Mouse (Mus musculus) heart, adult 2 months (tissue): ENCODE measurements at regions not wholly inside any gene's neighbourhood (a gene's known extent, or its start where the extent isn't known, plus 50 kb on each side); places are given as distances from the start of the nearest gene placed in this dataset.
A peak's percentile ranks its signal among the peaks of the same experiment; 100 is the strongest.

Source experiments
- CTCF ChIP-seq: fragments of 200-600 bp; IDR thresholded peaks from 2 replicates; pipeline ENCODE4 v1.8.1; 2022; ENCODE audit warnings: antibody characterized with exemption, mild to moderate bottlenecking, moderate library complexity
- EP300 ChIP-seq: fragments of 200-500 bp; IDR thresholded peaks from 2 replicates; pipeline ENCODE4 v1.6.1; 2011; ENCODE audit warnings: low read depth, low read length, control low read depth; ENCODE audit not compliant: insufficient read depth
- POLR2A ChIP-seq: fragments of 200-500 bp; IDR thresholded peaks from 2 replicates; pipeline ENCODE4 v1.6.1; 2011; ENCODE audit warnings: mild to moderate bottlenecking, low read depth, low read length, control low read depth; ENCODE audit not compliant: insufficient read depth

GRCm38 (mm10) chr2:78048030-78048705, 102.0 kb upstream of the Cwc22 start:
- TF ChIP-seq EP300 (no peak), POLR2A (no peak), CTCF (peak; percentile 77)
